Mouse (Mus musculus): ENCODE data around the gene Tln1. TPM values are rescaled to one million over a fixed set of nuclear protein-coding genes. Genes with fewer than 3 reads are reported as not detected.

Gene Tln1
- total RNA-seq, 2 experiments from 2014 or later: 111 to 746 TPM

DNA sequence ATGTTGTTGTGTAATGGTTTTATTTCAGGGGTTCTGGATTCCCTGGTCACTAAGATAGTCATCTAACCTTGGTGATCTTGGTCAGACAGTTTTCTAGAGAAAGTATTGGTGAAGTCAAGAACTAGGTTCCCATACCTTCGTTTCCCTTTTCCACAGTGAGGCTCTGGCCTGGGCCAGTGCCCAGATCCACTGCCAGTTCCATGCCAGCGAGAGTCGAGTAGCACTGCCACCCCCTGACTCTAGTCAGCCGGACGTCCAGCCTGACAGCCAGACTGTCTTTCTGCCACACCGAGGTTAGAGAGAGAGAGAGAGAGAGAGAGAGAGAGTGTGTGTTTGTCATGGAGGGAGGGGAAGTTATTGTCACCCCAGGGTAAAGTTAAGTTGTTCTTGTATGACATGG, 17.2 kb upstream of the Tln1 start:
- no peak for ATAC-seq (replicated peaks; ENCODE audit: low FRiP score, poor library complexity, severe bottlenecking)

DNA sequence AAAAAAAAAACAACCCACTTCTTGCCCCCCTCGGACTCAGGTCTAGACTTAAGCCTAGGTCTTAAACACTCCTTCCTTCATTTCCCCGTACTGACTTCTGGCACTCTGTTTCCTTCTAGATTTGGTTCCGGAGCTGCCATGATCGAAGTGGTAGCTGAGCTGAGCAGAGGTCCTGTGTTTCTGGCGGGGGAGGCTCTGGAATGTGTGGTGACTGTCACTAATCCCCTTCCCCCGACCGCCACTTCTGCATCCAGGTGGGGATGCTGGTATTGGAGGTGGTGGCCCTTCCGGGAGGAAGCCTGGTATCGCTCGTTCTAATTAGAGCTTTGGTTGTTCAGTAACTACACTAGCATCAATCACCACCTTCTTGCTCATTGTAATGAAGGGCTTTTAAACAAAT, 16.8 kb upstream of the Tln1 start:
- no peak for ATAC-seq (replicated peaks; ENCODE audit: low FRiP score, poor library complexity, severe bottlenecking)

DNA sequence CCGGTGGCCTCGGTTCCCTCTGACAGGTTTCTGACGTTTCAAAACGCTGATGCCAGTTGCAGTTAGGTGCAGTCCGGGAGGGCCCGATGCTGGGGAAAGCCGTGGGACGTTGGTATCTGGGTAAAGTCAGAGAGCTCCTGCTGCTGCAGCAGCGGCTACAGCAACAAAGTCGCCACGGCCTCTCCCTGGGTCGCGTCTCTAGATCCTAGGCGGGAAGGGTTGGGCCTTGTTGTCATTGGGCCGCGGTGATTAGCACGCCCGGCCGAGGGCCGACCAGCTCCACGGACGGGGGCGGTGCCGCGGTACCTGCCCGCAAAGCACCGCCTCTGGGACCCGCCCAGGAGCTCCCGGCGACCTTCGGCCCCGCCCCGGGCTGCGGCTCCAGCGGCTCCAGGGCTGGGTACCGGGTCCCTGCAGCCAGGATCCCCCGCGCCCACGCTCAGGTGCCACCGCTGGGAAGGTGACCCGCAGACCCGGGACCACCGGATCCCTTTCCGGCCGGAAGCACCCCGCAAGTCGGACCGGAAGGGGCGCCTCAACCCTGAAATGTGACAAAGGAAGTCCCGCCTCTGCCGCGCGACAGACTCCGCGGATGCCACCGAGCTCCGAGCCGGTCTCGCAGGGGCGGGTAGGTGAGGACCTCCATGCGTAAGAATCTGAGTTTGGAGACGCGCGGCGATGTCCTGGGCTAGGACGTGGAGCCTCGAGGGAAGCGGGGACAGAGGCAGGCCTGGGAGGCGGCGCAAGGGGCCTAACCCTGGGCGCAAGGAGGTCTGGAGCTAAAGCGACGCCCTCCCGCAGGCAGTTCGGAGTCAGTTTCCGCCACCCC, 16.1 kb upstream of the Tln1 start, which contains the start of the genes Rgp1 and Gba2:
Gene Rgp1, plus strand, starts transcription at position 340 of the 829 bp plus-strand sequence.
Gene Gba2, minus strand, starts transcription at position 498 of the 829 bp plus-strand sequence.
- ATAC-seq (replicated peaks; ENCODE audit: low FRiP score, poor library complexity, severe bottlenecking): peak; percentile 90

DNA sequence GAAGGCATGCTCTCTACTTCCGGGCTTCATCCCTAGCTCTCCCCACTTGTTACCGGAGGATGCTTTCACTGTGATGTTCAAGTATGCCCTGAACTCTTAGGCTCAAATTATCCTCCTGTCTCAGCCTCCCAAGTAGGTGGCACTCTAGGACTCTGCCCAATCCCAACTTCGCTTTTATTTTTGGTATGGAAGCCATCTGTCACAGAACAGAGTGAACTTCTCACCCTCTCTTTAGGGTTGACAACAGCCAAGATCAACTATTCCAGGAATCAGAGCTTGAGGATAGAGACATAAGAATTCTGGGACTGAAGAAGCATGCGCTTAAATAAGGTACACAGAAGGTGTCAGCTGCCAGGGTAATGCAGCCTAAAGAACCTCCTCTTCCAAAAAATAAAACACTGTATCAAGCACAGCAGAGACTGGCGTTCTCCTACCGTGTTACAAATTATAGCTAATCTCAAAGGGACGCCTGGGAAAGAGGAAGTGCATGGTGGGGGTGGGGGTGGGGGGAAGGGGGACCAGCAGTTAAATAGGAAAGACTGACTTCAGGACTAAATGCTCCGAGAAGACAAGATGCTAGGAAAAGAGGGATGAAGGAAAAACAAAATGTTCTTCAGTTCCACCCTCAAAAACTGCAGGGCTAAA, 14.9 kb upstream of the Tln1 start:
- ATAC-seq (replicated peaks; ENCODE audit: low FRiP score, poor library complexity, severe bottlenecking): no peak

DNA sequence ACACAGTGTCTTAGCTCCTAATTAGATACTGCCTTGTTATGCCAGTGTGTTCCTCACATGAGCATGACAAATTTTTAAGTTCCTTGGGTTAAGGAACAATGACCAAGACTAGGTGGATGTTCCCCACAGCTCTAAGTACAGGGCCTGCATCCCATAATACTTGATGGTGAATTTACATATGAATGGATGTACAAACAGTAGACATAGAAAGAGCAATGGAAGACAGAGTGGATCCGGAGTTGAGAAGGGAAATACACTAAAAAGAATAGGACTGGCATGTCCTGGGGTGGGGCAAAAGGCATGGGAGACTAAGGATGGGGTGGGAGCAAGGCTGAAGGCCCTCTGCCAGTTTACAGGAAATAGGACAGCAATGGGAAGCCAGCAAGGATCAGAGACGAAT, 12.9 kb upstream of the Tln1 start:
- ATAC-seq (replicated peaks; ENCODE audit: low FRiP score, poor library complexity, severe bottlenecking): no peak

DNA sequence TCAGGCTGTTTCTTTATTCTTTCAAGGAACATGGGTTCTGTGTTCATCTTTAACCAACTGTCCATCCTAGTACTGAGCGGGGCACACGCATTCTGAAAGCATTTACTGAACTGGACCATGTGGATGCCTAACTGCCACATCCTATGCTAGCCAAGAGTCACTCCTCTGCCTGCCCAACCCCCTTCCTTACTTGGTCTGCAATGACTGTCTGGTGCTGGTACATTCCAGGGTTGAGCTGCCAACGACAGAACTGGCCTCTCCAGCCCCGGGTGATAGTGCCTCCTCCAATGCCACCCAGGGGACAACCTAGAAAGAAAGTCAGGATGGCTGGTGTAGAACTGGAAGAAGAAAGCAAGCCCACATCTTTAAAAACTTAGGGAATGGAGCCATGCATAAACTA, 11.1 kb upstream of the Tln1 start:
- ATAC-seq (replicated peaks; ENCODE audit: low FRiP score, poor library complexity, severe bottlenecking): no peak

DNA sequence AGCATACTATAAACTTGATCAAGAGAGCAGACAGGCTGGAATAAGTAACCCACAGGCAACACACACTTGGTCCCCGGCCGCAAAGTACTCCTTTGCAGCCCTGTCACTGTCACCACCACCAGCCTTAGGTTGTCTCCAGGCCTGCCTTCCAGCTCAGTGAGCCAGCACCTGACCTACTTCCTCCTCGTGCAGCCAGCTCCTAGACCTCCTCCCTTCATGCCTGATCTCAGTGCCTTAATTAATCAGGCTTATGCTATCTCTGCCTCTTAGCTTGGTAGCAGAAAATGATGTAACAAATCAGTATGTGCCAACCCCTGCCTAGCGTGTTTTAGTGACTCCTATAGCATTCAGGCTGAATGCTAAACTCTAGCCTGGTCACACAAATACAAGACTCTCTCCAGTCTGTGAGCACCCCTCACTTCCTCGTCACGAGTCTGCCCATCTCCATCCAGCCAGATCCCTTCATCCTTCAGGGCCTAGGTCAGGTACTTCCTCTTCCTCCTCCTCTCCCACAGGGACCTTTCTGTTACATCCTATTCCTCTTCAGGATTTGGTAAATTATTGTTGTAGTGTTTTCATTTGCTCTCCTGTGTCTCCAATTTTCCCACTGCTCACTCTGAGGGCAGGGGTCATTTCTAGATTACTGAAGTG, 9.0 kb upstream of the Tln1 start:
- ATAC-seq (replicated peaks; ENCODE audit: low FRiP score, poor library complexity, severe bottlenecking): no peak

DNA sequence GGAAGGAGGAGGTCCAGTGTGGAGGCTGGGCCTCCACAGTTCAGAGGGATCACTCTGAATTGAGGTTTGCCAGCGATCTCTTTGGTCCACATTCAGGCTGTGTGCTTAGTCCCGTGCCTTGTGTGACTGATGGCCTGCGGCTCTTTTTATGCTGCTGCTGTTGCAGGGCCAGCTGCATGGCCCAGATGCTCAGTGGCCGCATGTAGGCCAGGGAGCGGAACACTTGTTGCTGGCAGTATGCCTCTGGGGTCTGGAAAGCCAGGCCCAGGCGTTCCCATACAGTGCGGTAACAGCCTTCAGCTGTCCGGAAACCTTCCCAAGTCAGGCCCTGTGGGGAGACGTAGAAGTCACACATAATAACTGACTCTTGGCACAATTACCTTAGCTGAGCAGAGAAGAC, 4.6 kb upstream of the Tln1 start:
- no peak for ATAC-seq (replicated peaks; ENCODE audit: low FRiP score, poor library complexity, severe bottlenecking)

DNA sequence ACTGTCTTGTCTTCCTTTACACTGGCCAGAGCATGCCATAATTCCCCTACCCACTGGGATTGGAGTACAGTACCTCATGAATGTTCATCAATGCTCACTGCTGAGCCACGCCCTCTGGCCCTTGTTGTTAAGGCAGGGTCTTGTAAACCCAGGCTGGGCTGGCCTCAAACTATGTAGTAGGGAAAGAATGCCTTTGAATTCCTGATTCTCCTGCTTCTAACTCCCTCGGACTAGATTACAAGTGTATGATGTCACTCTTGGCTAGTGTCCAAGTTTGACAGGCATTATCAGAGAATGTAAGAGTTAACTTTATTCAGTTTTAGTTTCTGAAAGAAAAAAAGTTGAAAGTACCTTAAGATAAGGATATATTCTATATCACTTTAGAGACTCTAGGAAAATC, 1.7 kb upstream of the Tln1 start:
- ATAC-seq (replicated peaks; ENCODE audit: low FRiP score, poor library complexity, severe bottlenecking): no peak

DNA sequence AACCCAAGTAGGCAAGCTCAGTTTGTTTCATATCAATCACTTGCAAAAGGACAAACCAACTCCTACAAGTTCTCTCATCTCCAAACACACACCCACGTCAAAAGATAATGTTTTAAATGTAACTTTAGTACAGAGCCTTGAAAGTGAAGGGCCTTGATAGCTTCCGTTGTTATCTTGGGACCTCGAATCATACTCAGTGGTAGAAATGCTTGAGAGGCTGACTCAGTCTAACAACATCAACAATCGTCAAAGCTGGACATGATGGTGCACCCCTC, 1.0 kb upstream of the Tln1 start:
- ATAC-seq (replicated peaks; ENCODE audit: low FRiP score, poor library complexity, severe bottlenecking): no peak

DNA sequence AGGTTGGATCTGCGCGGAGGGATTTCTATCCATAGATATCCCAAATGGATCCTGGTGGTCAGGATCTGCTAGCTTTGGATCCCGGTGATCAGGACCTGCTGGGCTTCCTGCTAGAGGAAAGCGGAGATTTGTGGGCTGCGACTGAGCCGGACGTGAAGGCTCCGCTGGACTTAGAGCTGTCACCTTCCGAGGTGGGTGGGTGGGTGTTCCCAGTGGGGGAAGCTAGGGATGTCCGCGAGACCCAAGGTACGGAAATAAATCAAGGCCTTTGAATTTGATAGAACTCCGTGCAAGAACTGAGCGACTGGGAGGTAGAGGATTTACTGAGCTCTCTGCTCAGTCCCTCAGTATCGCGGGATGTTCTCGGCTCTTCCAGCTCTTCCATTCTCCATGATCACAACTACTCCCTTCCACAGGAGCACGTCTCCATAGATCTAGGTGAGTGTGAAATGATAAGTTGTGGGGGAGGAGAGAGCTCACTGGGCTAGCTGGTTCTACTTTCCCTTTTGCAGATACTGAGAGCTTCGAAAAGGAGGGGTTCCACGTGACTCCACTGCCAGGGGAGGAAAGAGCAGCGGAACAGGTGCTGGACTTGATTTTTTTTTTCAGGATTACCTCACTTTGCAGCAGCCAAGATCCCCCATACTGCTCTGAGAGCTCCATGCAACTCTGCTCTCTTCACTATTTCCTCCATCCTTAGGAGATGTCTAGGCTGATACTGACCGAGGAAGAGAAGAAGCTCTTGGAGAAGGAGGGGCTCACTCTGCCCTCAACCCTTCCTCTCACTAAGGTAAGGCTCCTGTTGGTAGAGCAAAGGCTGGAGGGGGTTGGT, 494 bp upstream of the Tln1 start:
- no peak for ATAC-seq (replicated peaks; ENCODE audit: low FRiP score, poor library complexity, severe bottlenecking)

DNA sequence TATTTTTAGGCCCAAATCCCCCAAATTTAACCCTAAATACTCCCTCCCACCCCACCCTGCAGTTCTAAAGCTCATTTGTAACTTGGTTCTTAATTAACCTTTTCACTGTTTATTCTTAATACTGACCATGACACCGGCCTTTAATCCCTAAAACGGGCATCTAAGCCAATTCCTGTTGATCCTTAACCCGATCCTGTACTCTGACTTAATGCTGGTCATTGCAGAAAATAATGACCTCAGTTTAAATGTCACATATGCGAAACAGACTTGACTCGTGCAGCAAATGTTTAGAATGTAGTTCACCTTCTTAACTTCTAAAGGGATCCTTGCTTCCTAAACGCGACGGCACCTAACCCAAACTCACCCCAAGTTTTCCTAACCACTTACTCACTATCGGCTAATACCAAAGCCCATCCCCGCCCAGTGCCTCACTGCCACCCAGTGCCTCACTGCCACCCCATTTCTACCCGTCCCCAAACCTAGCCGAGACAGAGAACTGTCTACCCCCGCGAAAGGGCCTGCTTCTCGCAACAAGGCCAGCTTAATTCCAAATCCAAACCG, 975 bp downstream of the Tln1 start:
- peak; percentile 61 for ATAC-seq (replicated peaks; ENCODE audit: low FRiP score, poor library complexity, severe bottlenecking)

DNA sequence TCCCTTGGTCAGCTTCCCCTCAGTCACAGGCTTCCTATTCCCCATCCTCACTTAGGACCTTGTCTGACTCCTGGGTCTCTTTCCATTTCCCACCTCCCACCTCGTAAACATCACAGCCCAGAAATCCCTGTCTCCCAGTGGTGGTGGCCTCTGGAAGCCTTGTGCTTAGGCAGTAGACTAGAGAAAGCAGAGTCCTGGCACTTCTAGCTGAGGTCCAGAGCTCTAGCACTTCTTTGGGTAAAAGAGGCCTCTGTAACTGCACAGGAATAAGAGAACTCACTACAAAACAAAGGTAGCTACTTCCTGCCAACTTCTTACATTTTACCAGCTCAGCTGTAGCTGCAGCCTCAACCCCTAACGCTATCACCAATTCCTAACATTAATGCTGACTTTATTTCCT, 1.5 kb downstream of the Tln1 start:
- ATAC-seq (replicated peaks; ENCODE audit: low FRiP score, poor library complexity, severe bottlenecking): no peak

DNA sequence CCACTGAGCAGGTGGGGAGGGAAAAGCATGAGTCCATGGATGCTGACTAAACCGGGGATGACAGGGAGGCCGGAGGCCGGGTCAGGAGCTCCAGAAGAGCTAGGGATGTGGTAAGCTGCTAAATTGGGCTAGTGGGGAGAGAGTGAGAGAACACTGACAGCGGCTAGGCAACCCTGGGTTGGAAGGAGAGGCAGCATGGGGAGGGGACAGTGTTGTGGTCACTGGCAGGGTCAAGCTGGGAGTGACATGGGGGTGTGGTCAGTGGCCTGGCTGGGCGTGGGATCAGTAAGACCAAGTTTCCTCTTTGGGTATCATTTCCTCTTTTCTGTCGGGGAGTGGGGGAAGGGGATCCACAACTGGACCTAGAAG, 2.3 kb downstream of the Tln1 start:
- ATAC-seq (replicated peaks; ENCODE audit: low FRiP score, poor library complexity, severe bottlenecking): no peak

DNA sequence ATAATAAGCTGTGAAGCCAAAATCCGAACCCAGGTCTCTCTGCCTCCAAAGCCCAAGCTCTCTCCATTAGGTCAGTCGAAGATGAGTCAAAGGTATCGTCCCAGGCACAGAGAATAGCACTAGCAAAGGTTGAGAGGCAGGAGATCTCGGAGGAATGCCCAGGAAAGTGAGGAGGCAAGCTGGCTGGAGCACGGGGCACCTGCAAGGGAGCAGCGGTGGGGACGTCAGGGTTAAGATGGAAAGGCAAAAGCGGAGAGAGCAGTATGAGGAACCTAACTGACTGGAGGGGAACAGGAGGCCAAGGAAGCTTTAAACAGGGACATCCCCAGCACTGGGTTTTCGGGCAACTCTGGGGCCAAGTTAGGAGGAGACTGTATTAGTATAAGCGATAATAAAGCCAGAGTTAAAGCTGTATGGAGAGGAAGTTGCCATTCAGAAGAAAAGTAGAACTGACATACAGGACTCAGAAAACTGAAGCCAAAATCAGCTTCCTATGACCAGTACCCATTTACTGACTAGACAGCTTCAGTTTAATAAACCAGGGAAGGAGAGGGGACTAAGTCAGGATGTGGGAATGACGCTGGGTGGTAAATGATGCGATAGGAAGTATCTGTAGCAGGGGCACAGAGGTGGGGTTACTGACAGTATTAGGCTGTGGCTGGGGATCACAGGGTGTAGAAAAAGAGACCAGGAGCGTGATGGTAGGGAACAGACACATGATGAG, 2.8 kb downstream of the Tln1 start:
- no peak for ATAC-seq (replicated peaks; ENCODE audit: low FRiP score, poor library complexity, severe bottlenecking)

DNA sequence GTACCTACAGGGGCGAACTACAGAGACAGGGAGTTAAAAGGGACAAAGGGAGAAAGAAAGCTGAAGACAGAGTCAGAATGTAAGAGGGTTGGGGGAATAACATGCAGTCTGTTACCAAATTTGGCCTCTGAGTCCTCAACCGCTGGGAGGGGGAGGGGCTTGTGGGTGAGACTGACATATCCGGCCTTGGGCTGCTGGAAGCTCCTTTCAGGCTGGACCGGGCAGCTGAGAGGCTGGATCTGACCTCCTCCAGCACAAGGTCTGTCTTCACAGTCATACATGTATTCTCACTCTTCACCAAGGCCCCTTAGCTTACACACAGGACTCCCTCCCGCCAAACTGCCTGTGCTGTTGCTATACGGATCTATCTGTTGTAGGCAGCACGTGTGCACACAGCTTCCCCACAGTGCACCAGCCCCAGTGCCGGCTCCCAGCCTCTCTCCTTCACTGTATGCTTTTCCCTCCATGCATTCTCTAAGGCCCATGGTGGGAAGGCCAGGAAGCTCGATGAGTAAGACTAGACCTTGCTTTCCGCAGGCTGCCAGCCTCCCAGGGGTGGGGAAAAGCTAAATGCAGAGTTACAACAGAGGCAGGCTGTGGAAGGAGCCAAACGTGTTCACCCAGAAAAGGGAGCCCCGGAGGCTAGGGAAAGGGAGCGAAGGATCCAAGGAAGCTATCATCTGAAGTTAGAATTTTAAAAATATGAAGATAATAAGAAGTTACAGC, 3.7 kb downstream of the Tln1 start:
- no peak for ATAC-seq (replicated peaks; ENCODE audit: low FRiP score, poor library complexity, severe bottlenecking)

DNA sequence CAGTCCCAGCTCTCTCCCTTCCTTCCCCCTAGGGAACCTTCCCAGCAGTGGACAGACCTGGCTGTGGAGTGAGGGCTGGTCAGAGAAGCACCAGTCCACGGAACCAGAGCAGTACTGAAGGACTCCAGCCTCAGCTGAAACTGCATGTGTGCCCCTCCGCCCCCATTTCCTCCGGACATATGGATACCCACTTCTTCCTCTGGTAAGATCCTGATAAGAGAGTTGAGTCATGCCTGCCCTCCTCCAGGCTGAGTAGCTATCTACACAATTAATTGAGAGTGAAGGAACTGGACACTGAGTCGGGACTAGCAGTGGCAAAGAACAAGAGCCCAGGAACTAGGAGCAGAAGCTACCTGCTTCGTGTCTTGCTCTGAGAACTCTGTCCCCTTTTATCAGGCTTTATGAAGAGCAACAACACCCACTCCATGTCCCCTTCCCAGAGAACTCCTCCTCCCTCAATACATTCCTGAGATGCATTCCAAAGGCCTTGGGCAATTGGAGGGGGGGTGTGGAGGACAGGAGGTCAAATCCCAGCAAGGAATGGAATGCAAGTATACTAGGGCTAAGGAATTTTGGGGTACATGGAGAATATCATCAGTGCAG, 4.4 kb downstream of the Tln1 start:
- ATAC-seq (replicated peaks; ENCODE audit: low FRiP score, poor library complexity, severe bottlenecking): no peak

DNA sequence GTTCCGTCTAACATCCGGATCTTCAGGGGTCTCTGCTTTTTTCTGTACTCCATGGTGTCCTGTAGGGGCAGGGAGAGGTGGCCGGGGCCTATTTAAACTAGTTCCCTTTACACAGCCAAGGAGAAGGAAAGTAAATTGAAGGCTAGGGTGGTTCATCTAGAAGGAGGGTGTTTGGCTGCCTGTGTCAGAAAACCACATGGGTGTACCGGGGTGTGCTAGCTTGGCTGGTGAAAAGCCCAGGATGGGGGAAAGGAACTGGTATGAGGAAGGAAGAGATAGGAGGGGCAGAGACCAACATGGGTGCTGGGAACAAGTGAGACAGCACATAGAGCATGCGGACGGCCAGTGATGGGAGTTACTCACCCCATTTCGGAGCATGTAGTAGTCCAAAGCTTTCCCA, 6.6 kb downstream of the Tln1 start:
- no peak for ATAC-seq (replicated peaks; ENCODE audit: low FRiP score, poor library complexity, severe bottlenecking)
